Mouse (Mus musculus): Measurements from ENCODE around the gene Gm42688.

The Gm42688 gene

DNA sequence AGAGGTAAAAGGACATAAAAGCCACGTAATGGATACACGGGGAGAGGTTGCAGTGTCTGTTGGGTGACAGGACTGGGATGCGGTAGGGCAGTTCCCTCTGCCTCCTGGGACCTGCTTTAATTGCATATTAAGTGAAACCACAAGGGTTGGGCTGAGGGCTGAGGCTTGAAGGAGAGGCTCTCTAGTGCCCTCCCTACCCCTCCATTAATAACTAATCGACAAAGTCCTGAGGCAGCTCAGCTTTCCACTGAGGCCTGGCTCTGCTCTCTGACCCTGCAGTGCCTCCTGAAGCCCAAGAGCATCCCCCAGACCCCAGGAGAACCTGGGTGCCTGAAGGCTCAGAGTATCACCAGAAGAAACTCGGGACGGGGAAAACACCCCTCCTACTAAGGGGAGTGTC lies 16.9 kb upstream of the Gm42688 start:
- no peak for DNase-seq (ENCODE audit: low read depth, low spot score)

DNA sequence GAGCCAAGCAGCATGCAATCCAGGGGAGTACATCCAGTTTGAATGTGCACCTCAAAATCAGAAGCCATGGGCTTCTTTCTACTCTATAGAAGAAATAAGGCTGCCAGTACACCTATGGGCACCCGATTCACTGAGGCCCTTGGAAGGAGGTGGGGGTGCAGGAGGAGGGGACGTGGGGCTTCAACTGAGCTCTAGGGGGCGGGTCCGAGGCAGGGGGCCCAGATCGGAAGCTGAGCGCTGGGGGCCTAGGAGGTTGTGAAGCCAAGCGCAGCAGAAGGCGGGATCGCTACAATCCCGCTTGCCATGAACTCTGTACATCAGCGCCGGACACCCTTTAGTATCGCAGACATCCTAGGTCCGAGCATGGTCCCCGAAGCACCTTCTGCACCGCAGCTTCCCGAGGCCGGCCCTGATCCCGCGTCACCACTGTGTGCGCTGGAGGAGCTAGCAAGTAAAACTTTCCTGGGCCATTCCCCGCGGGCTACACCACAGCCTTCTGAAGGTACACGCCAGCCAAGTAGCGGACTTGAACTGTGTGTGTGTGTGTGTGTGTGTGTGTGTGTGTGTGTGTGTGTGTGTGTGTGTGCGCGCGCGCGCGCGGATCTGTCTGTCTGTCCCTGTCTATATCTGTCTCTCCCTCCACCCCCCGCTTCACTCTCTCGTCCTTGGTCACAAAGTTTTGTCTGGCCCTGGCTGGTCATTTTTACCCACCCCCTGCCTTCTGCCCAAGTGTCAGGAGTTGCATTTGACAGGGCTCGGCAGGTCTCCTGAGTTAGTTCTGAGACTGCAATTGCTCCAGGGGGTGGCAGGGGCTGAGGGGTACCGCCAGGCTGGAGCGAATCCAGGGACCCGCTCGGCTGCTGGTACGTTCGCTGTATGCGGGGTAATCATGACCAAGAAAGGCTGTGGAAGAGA lies 15.0 kb upstream of the Gm42688 start, which contains the start of gene Lbx2:
Gene Lbx2 (plus strand): TSS at position 247 of the 915 bp plus-strand sequence.
- DNase-seq (ENCODE audit: low read depth, low spot score), result no peak

DNA sequence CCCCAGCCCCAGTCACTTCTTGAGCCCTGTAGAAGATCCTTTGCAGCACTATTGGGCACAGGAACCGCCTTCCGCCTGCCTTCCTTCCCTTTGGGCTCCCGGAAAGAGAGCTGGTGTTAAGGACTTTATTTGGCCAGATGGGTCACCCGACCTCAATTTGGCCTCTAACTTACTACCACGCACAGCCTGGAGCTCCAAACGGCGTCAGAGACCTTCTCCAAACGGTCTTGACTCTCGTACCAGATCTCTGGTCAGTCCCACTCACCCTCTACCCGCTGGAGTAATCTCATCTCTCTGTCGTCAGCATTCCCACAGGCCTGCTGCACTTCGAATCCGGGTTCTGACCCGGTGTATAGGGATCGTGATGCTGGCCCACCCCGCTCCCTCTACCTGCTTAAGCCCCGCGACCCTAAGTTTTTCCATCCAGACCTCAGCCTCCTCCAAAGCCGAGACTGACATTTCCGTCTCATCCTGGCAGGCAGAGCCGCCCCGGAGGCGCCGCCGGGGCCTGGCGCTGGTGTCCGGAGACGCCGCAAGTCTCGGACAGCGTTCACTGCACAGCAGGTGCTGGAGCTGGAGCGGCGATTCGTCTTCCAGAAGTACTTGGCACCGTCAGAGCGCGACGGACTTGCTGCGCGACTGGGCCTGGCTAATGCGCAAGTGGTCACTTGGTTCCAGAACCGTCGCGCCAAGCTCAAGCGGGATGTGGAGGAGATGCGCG lies 14.1 kb upstream of the Gm42688 start:
- DNase-seq (ENCODE audit: low read depth, low spot score), result no peak

DNA sequence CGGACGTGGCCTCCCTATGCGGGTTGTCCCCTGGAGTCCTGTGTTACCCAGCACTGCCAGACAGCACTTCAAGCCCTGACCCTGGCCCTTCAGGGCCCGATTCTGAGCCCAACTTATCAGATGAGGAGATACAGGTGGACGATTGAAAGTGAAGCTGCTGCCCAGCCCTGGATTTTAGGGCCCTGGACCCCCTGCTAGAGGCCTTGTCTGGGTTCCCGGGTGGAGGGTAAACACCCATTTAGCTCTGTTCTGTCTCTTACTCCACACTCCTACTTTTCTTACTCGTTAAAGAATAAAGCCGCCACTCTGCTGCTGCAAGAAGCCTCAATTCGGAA lies 13.5 kb upstream of the Gm42688 start:
- DNase-seq (ENCODE audit: low read depth, low spot score), result no peak

DNA sequence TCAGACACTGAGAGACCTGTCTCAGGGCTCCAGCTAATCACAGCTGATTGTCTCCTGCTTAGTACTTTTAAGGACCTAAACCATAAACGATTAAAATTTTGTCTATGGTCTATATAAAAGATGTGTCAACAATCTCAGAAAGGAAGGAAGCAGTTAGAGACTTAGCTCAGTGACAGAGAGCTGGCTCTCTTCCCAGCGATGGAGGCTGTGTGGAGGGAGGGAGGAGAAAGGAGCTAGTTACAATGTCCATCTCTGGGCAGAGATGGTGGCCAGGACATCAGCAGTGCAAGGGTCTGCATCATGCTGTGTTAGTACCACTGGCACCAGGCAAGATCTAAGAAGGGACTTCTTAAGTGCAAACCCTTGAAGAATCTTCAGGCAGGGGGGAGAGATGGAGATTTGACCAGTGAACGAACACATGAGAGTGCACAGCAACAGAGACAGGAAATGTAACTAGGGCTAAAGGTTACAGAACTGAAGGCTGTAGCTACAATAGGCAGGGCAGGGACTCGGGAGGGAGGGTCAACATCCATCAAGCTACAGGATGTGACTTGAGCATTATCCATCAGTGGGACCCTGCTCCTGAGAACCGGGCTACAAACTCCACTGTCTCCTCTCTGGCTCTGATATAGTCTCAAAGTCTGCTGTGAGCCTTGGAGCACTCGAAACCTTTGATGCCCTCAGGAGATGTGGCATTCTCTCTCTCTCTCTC lies 8.8 kb upstream of the Gm42688 start:
- no peak for DNase-seq (ENCODE audit: low read depth, low spot score)

DNA sequence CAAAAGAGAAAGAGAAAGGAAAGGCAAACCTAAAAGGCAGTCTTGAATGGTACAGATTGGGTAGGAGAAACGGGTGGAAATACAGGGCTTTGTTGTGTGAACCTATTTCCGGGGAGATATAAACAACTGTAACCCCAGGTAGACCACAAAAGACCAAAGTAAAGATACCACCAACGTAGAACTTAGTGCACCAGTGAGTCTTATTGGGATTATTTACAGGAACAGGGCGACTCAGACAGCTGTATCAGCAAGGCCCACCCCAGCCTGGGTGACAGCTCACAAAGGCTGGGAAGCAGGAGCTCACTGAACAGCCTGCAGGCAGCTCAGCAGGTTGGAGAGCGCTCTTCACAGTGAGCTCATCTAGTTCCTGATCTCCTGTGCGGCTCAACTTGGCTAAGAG lies 5.4 kb upstream of the Gm42688 start:
- DNase-seq (ENCODE audit: low read depth, low spot score), result no peak

DNA sequence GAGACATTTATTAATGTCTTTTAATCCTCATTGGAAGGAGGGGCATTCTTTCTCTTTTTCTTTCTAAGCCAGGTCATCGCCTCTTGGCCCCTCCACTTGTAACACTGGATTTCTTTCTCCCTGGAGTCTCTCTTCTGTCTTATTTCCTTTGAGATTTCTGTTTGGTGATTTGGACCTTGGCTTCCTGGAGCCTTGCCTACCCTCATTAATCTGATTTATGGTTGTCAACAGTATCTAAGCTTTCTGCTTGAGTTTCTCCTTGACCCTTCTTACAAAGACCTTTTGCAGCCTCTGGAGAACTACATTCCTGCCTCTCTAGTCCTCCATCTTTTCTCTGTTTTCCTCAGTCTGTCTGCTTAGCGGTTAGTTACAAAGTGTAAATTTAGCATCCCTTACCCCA lies 3.0 kb upstream of the Gm42688 start:
- DNase-seq (ENCODE audit: low read depth, low spot score), result no peak

DNA sequence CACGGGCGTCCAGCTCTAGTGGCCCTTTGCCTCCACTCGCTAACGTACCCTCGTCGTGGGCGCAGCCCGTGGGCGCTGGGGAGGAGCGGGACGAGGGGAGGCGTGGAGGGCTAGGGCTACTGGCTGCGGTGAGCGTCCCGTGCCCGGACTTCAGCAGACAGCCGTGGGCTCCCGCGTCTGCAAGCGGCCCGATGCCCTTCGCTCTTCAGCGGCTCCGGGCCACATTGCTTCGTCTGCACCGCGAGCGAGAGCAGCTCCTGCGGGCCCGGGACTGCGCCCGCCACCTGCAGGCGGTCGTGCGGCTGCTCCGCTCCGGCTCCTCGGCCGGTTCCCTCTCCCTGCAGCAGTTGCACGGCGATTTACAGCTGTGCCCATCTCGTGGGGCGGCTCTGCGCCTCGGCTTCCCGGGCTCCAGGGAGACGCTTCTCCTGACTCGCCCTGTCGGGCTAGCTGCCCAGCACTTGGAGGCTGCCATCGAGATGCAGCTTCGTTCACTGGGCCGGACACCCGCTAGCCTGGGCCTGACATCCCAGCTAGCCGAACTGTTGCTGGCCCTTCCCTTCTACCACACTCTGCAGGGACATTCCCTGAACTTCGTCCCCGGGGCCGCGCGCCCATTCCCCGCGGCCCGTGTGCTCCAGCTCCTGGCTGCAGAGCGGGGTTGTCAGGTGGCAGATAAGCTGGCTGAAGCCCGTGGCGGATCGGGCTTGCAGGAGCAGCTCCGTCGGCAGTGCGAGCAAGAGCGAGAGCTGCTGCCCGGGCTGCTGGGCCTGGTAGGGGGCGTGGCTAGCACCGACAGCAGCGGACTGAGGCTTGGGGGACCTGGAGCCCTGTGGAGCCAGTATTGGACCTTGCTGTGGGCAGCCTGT lies 505 bp downstream of the Gm42688 start:
- DNase-seq (ENCODE audit: low read depth, low spot score), result no peak

DNA sequence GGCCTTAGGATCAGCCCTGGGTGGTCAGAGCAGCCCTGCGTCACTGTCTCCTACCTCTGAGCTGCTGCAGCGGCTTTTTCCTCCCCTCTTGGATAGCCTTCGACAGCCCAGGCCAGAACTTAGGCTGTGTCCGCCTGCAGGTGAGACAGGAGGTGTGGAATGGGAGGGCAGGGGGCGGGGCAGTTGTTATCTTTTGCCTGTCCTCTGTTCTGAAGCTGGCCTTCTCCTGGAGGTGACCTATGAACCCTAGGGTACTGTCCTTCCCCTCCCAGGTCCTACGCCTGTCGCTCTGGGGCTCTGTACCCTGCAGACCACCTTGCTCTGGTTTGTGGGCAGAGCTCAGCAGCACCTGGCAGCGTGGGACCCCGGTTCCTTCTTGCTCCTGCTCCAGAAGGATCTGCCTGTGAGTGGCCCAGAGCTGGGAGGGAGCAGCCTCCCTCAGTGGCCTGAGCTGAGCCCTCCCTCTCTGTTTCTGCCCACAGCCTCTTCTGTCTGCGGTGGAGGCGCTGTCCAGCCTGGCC lies 1.8 kb downstream of the Gm42688 start:
- DNase-seq (ENCODE audit: low read depth, low spot score), result no peak

DNA sequence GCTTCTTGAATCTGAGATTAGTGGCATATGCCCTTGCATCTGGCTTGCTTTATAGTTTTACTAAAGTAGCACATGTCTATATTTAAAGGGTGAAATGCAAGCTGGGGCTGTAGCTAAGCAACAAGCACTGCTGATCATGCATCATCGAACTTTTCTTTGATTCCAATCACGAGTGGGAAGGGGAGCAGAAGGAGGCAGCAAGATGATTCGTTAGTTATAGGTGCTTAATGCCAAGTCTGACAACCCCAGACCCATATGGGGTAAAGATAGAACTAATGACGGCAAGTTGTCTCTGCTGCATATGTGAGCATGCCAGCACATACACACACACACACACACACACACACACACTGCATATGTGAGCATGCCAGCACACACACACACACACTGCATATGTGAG lies 2.7 kb downstream of the Gm42688 start:
- no peak for DNase-seq (ENCODE audit: low read depth, low spot score)

DNA sequence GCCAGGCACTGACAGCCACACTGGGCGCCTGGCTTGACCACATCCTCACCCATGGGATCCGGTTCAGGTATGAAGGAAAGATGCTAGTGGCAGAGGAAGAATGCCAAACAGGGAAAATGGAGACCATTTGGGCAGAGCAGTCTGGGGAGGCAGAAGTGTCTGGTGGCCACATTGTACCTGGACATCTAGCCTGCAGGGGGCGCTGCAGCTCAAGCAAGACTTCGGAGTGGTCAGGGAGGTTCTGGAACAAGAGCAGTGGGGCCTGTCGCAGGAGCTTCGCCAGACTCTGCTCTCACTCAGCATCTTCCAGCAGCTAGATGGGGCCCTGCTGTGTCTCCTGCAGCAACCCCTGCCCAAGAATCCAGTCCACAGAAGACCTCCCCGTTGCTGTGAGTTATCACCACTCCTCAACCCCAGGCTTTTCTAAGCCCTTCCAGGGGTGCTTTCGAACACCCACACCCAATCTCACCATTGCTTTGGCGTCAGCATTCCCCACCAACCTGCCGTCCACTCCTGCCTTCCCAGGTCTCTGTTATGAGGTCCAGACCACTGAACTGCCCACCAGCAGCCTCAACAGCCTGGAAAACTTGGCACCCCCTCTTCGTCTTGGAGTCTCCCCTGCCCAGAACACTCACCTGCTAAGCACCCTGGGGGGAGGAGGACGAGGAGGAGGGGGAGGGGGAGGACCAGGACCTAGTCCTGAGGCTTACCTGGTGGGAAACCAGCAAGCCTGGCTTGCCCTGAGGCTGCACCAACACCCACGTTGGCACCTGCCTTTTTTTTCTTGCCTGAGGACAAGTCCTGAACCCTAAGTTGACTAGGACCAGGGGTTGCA lies 6.4 kb downstream of the Gm42688 start:
- no peak for DNase-seq (ENCODE audit: low read depth, low spot score)

DNA sequence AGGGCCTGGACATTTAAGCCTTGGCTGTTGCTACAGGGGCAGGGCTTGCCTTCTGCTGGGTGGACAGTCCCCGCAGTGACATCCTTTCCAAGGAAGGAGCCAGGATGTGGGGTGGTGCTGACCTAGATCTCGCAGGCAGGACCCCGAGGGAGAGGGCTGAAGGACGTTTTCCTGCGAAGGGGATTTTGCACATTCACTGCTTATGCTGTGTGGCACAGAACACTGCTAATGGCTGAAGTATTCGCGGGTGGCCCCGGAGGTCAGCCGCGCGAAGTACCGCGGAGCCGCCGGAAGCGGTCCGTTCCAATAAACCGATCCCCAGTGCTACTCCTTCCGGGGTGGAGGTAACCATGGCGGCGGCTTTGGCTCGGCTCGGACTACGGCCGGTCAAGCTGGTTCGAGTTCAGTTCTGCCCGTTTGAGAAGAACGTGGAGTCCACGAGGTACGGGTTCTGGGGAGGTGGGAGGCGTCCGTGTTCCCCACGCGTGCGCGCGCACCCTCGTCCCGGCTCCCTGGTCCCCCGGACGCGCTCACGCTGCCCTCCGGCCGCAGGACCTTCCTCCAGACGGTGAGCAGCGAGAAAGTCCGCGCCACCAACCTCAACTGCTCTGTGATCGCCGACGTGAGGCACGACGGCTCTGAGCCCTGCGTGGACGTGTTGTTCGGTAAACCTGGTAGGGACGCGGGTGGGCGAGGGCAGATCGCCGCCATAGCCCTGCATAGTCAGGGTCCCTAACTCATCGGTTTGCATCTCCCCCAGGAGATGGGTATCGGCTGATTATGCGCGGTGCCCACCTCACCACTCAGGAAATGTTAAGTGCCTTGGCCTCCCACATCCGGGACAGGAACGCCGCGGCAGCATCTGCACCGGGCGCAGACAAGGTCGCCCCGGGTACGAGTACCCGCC lies 7.6 kb downstream of the Gm42688 start, which contains the start of gene Mrpl53:
Gene Mrpl53 (plus strand): TSS at position 279 of the 907 bp plus-strand sequence.
- DNase-seq (ENCODE audit: low read depth, low spot score), result no peak

DNA sequence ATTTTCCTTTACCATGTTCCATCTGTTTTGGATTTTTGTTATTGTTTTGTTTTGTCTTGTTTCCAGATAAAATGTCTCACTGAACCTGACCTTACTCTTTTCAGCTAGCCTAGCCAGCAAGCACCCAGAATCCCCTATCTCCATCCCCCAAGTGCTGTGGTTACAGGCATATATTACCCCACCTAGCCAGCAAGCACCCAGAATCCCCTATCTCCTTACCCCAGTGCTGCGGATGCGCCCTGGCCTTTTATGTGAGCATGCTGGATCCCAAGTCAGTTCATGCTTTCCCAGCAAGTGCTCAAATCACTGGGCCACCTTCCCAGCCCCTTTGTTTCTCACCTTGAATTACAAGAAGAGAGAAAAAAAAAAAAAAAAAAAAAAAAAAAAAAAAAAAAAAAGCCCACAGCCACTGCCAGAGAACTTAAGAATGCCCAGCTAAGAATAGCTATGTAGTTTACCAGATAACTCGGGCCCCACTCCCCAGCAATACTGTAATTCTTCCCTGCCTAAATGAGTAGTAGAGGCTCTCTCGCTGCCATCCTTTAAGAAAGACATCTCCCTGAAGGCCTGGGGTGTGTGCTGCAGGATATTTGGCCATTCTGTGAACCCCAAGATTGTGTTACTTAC lies 10.2 kb downstream of the Gm42688 start:
- no peak for DNase-seq (ENCODE audit: low read depth, low spot score)

DNA sequence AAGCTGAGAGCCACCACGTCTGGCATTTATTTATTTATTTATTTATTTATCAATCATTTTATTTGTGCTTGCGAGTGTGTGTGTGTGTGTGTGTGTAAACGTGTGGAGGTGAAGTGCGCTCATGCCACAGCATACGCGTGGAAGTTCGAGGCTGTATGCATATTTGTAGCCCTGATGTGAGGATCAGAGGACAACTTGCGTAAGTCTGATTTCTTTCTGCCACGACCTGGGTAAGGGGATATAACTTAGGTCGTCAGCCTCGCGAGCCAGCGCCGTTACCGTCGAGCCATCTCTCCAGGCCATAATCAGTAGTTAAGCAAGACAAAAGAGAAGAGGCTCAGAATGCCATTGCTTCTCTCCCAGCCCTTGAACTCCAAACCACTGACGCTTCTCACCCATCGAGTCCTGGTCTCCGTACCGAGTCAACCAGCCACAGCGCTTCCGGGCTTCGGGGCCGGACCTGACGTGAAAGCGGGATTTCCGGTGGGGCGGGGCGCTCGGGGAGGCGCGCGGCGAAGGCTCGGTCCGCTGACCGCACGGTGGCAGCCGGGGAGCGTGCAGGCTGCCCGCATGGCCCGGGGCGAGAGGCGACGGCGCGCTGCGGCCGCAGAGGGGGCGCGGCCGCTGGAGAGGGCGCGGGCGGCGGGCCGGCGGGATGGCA lies 13.7 kb downstream of the Gm42688 start, which contains the start of gene Mogs:
Gene Mogs (plus strand): TSS at position 486 of the 661 bp plus-strand sequence.
- DNase-seq (ENCODE audit: low read depth, low spot score), result peak; percentile 86

DNA sequence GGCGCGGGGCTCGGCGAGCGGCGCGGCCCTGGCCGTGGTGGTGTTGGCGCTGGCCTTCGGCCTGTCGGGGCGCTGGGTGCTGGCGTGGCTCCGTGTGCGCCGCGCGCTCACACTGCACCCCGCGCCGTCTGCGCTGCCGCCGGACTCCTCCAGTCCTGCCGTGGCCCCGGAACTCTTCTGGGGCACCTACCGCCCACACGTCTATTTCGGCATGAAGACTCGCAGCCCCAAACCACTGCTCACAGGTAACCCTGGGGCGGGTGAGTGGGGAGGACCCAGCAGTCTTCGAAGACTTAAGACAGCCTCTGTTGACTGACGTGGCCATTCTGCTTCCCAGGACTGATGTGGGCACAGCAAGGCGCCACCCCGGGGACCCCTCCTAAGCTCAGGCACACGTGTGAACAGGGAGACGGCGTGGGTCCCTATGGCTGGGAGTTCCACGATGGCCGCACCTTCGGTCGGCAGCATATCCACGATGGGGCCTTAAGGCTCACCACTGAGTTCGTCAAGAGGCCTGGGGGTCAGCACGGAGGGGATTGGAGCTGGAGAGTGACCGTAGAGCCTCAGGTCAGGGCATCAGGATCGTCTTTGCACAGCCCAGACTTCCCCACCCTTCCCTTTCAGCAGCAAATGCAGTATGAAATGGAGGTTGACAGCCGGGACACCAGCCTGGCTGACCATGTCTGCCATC lies 14.4 kb downstream of the Gm42688 start:
- DNase-seq (ENCODE audit: low read depth, low spot score), result no peak

DNA sequence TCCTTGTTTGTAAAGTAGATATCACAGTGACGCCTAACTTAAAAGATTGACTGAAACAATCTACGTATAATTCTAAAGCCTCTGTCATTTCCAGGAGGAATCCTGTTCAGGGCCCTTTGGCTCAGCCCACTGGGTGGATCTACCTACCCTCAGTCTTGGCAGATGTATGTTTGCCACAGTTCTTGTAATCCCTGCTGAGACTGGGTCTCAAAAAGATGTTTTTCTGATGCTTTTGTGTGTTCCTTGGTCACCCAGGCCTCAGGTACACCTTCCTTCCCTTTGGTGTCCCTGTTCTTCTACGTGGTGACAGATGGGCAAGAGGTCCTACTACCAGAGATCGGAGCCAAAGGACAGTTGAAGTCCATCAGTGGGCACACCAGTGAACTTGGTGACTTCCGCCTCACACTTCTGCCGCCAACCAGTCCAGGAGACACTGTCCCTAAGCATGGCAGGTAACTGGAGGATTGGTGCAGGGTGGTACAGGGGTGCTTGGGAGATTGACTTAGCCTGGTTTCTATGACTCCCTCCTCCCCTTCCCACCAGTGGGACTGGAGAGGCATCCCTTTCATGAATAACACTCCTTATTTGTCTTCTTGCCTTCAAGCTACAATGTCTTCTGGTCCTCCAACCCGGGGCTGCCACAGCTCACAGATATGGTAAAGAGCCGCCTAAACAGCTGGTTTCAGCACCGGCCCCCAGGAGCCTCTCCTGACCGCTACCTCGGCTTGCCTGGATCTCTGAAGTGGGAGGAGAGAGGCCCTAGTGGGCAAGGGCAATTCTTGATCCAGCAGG lies 15.2 kb downstream of the Gm42688 start:
- no peak for DNase-seq (ENCODE audit: low read depth, low spot score)

DNA sequence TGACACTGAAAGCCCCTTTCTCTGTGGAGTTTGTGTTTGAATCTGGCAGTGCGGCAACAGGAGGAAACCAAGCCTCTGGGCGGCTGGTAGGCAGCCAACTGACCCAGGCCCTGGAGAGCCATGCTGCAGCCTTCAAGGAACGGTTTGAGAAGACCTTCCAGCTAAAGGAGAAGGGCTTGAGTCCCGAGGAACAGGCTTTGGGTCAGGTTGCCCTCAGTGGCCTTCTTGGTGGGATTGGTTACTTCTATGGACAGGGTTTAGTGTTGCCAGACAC lies 15.7 kb downstream of the Gm42688 start:
- DNase-seq (ENCODE audit: low read depth, low spot score), result no peak

All from embryo, embryonic 11.5 days (tissue).